12 mouse cellular contexts compared by ENCODE assay signal in genomic region chr1:40619093-40619492, GRCm38 (mm10). TPM values are rescaled to one million over a fixed set of nuclear protein-coding genes. Genes with fewer than 3 reads are reported as not detected.
A peak's percentile ranks its signal among the peaks of the same experiment; 100 is the strongest.
DNase-seq lines count a peak whose midpoint lies in the region; ATAC-seq and TF ChIP-seq lines count a peak whose summit lies in the region.
"Had no signal": no experiment of that assay in that cellular context is flagged by ENCODE, and none has a peak within 500 bp of the region (broad histone marks: within the 10 kb centered on the region; RNA-seq: fewer than 3 reads in every experiment).

No protein-coding gene starts in this region.

- H3K27me3 ChIP-seq in kidney, embryonic 14.5 days (ENCODE audit: control insufficient read depth, insufficient read depth, low read length): no peaks in the 10 kb centered on the region
- H3K27me3 ChIP-seq in intestine, postnatal 0 days (replicated peaks; ENCODE audit: control insufficient read depth, insufficient read depth, low read length): no peaks in the 10 kb centered on the region
- H3K27me3 ChIP-seq: hindbrain, embryonic 15.5 days; limb, embryonic 15.5 days had no signal

- no peak for ATAC-seq in kidney, embryonic 14.5 days (ENCODE audit: low FRiP score, low TSS enrichment)
- ATAC-seq in intestine, postnatal 0 days: no peak
- ATAC-seq: forebrain, embryonic 14.5 days had no signal

- no peaks in the 10 kb centered on the region for H3K9me3 ChIP-seq in kidney, embryonic 14.5 days (ENCODE audit: control insufficient read depth, low read length)
- H3K9me3 ChIP-seq in intestine, postnatal 0 days (ENCODE audit: control insufficient read depth): no peaks in the 10 kb centered on the region
- H3K9me3 ChIP-seq: hindbrain, embryonic 15.5 days; limb, embryonic 15.5 days had no signal

- WGBS in kidney, embryonic 14.5 days: 81% methylated on average over 5 of the region's 5 CpGs
- 80% methylated on average over 5 of the region's 5 CpGs for WGBS in intestine, postnatal 0 days

- no peak overlapping the region for H3K4me2 ChIP-seq in kidney, embryonic 14.5 days (replicated peaks; ENCODE audit: low read depth, low read length)
- no peak overlapping the region for H3K4me2 ChIP-seq in intestine, postnatal 0 days (replicated peaks; ENCODE audit: low read depth)
- H3K4me2 ChIP-seq: hindbrain, embryonic 15.5 days; limb, embryonic 15.5 days had no signal

- peak; percentile 8 for DNase-seq in adrenal gland, postnatal 10 days
- no peak for DNase-seq in adrenal gland, adult (ENCODE audit: inconsistent age in 2 of 2, low spot score in 1 of 2)
- peak; percentile 27 for DNase-seq in kidney, adult 18-20 months
- DNase-seq in 3T3-L1 (ENCODE audit: low read depth, low spot score): peak; percentile 33
- no peak for DNase-seq in adrenal gland, postnatal 4 days (ENCODE audit: low spot score in 2 of 2)
- DNase-seq in cerebellum, postnatal 4 days (ENCODE audit: low spot score in 2 of 2): no peak
- DNase-seq: cerebellum, adult 18-20 months had no signal

- no peaks in the 10 kb centered on the region for H3K4me1 ChIP-seq in kidney, embryonic 14.5 days (ENCODE audit: control insufficient read depth, insufficient read depth, low read length)
- H3K4me1 ChIP-seq in intestine, postnatal 0 days (replicated peaks; ENCODE audit: control insufficient read depth, insufficient read depth, low read length): no peaks in the 10 kb centered on the region
- H3K4me1 ChIP-seq: hindbrain, embryonic 15.5 days; limb, embryonic 15.5 days had no signal

- no peak overlapping the region for H3K27ac ChIP-seq in kidney, embryonic 14.5 days (ENCODE audit: low read depth, low read length)
- no peak overlapping the region for H3K27ac ChIP-seq in intestine, postnatal 0 days (ENCODE audit: low read depth, low read length)
- H3K27ac ChIP-seq: hindbrain, embryonic 15.5 days; limb, embryonic 15.5 days had no signal

- TF ChIP-seq CTCF in intestine, postnatal 0 days (IDR thresholded peaks at IDR 0.05; ENCODE audit: low read depth): peak; percentile 78

- H3K36me3 ChIP-seq in kidney, embryonic 14.5 days (ENCODE audit: control insufficient read depth, insufficient read depth, low read length): no peaks in the 10 kb centered on the region
- no peaks in the 10 kb centered on the region for H3K36me3 ChIP-seq in intestine, postnatal 0 days (ENCODE audit: control insufficient read depth, insufficient read depth)
- H3K36me3 ChIP-seq: hindbrain, embryonic 15.5 days; limb, embryonic 15.5 days had no signal

- no peak overlapping the region for H3K9ac ChIP-seq in kidney, embryonic 14.5 days (ENCODE audit: low read depth, low read length)
- H3K9ac ChIP-seq in intestine, postnatal 0 days (ENCODE audit: low read depth, low read length): no peak overlapping the region
- H3K9ac ChIP-seq: hindbrain, embryonic 15.5 days; limb, embryonic 15.5 days had no signal

- no peak overlapping the region for H3K4me3 ChIP-seq in kidney, embryonic 14.5 days (ENCODE audit: low read length)
- H3K4me3 ChIP-seq in intestine, postnatal 0 days (ENCODE audit: low read depth, low read length): no peak overlapping the region
- H3K4me3 ChIP-seq: hindbrain, embryonic 15.5 days; limb, embryonic 15.5 days had no signal

RNA-seq across cellular contexts. Expression of gene Slc9a4, which starts 39.2 kb away (rescaled TPM):
- not detected for total RNA-seq in adrenal gland, postnatal 10 days (2021)
- 0.21 and 0.37 TPM in 2 replicates for polyA plus RNA-seq in kidney, embryonic 14.5 days (2014; fragmentation: Nextera tagmentation; extraction: Ambion mirVana)
- polyA plus RNA-seq in intestine, postnatal 0 days (2015; fragmentation: Nextera tagmentation; extraction: Ambion mirVana): 0.20 and 0.38 TPM in 2 replicates
- total RNA-seq in adrenal gland, postnatal 4 days (2021): under 1 TPM in 1 of 2 experiments, not detected in 1; 0.22 TPM
- polyA plus RNA-seq: forebrain, embryonic 14.5 days; hindbrain, embryonic 15.5 days; limb, embryonic 15.5 days had no signal

Comparison
In these comparisons a context has a peak if more than half of its experiments do, and no peak if none do; other contexts are left out.
1. DNase-seq: peak in adrenal gland, postnatal 10 days (single experiment), kidney, adult 18-20 months (single experiment) and 3T3-L1 (single experiment); none in adrenal gland, adult (0 of 2), adrenal gland, postnatal 4 days (0 of 2) and cerebellum, postnatal 4 days (0 of 2).